Mouse (Mus musculus) ES-Bruce4 (cell line): ENCODE results near the gene Apoa5.

Experiments used
- CTCF ChIP-seq: IDR thresholded peaks from one replicate; pipeline ENCODE4 v1.8.1; 2011; ENCODE audit warnings: low read depth, low read length
- EP300 ChIP-seq: IDR thresholded peaks from 2 replicates; pipeline ENCODE4 v1.6.1; 2011; ENCODE audit warnings: low read depth, low read length; ENCODE audit not compliant: insufficient read depth
- POLR2A ChIP-seq: IDR thresholded peaks from one replicate; pipeline ENCODE4 v1.8.1; 2011; ENCODE audit warnings: low read length; ENCODE audit not compliant: insufficient read depth

DNA sequence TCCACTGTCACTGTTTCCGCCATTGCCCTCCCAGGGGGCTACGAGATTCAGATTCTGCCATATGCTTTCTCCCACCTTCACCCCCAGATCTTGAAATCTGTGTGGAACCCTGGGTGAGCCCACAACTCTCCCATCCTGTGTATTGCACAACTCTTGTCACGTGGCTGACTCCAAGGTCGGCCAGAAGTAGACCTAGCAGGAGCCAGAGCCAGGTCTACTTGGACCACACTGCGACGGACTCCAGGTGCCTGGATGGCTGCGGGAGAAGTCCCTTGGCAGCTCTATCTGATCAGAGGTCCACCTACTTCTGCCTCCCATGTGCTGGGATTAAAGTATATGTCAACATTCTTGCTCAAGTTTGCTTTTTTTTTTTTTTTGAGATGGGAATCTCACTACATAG, 7.3 kb upstream of the Apoa5 start:
- TF ChIP-seq POLR2A (no peak), EP300 (no peak), CTCF (no peak)
